ENCODE assay signal across 20 mouse cellular contexts in the genomic region with DNA sequence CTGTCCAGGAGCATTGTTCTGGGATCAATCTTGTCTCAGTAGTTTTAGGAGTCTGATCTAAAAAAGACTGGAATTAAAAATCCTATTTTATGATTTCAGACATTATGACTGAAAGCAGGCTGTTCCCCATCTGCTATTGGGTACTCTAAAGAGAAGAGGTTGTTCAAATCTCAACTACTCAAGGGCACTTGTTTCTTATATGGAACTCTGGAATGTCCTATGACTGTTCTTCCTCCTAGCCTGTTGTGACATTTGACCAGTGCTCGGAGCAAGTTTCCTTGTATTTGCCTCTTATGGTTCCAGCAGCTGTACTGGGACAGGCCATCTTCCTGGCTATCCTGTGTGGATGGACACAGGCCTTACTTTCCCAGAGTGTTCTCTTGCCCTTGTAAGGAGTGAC.
"Had no signal": no experiment of that assay in that cellular context is flagged by ENCODE, and none has a peak within 500 bp of the region (broad histone marks: within the 10 kb centered on the region; RNA-seq: fewer than 3 reads in every experiment).

No protein-coding gene starts in this region.

- H3K9me3 ChIP-seq: intestine, embryonic 15.5 days; kidney, embryonic 15.5 days; limb, embryonic 10.5 days; limb, embryonic 13.5 days; liver, embryonic 12.5 days; liver, embryonic 15.5 days had no signal

- H3K4me3 ChIP-seq: intestine, embryonic 15.5 days; kidney, embryonic 15.5 days; limb, embryonic 10.5 days; limb, embryonic 13.5 days; liver, embryonic 12.5 days; liver, embryonic 15.5 days had no signal

- H3K27ac ChIP-seq: intestine, embryonic 15.5 days; kidney, embryonic 15.5 days; limb, embryonic 10.5 days; limb, embryonic 13.5 days; liver, embryonic 12.5 days; liver, embryonic 15.5 days; macrophage; stomach, postnatal 0 days had no signal

- DNase-seq: kidney, adult 11 months; kidney, adult 8-10 months; kidney, postnatal 10 days; kidney, postnatal 36 days; liver; lung, embryonic 14.5 days; right cerebral cortex, adult 18-20 months; right cerebral cortex, postnatal 14 days; right cerebral cortex, postnatal 4 days; thymus, adult 2 months; thymus, postnatal 14 days; thymus, postnatal 4 days had no signal

- ATAC-seq: intestine, embryonic 15.5 days; liver, embryonic 12.5 days had no signal

- H3K4me1 ChIP-seq: intestine, embryonic 15.5 days; kidney, embryonic 15.5 days; limb, embryonic 10.5 days; limb, embryonic 13.5 days; liver, embryonic 15.5 days had no signal

- H3K9ac ChIP-seq: intestine, embryonic 15.5 days; kidney, embryonic 15.5 days; limb, embryonic 13.5 days; liver, embryonic 12.5 days; liver, embryonic 15.5 days; lung, embryonic 14.5 days had no signal

- H3K4me2 ChIP-seq: intestine, embryonic 15.5 days; kidney, embryonic 15.5 days; limb, embryonic 13.5 days; liver, embryonic 12.5 days; liver, embryonic 15.5 days; lung, embryonic 14.5 days had no signal

- H3K27me3 ChIP-seq: intestine, embryonic 15.5 days; kidney, embryonic 15.5 days; limb, embryonic 13.5 days; liver, embryonic 12.5 days; liver, embryonic 15.5 days had no signal
